Mouse (Mus musculus): ENCODE measurements around the gene Syce1l. TPM values are rescaled to one million over a fixed set of nuclear protein-coding genes. Genes with fewer than 3 reads are reported as not detected.

Gene Syce1l
- polyA plus RNA-seq (2014; fragmentation: Nextera tagmentation; extraction: Ambion mirVana): 0.28 TPM in 1 of 2 replicates, not detected in the other

- no peak within 1 kb of the TSS for H3K4me2 ChIP-seq (ENCODE audit: low read depth, severe bottlenecking)
- H3K27ac ChIP-seq (replicated peaks; ENCODE audit: low read depth, low read length): no peak within 1 kb of the TSS
- H3K4me3 ChIP-seq (ENCODE audit: low read depth, low read length): no peak within 1 kb of the TSS
- 93% methylated on average over 16 of the region's 16 CpGs for WGBS
- H3K4me1 ChIP-seq (ENCODE audit: control insufficient read depth, insufficient read depth, low read length): no peaks in the 10 kb centered on the region
- no peaks in the 10 kb centered on the region for H3K27me3 ChIP-seq (ENCODE audit: control insufficient read depth, insufficient read depth, low read length)
- H3K9ac ChIP-seq (ENCODE audit: low read length): no peak within 1 kb of the TSS
- H3K9me3 ChIP-seq (ENCODE audit: control insufficient read depth, low read length): no peaks in the 10 kb centered on the region
- no peak for DNase-seq (ENCODE audit: low spot score)
- H3K36me3 ChIP-seq (ENCODE audit: control insufficient read depth, insufficient read depth, low read length): peaks cover 8% of the 10 kb centered on the region
- no peak for ATAC-seq (ENCODE audit: insufficient number of reproducible peaks, low FRiP score, low TSS enrichment, low read depth)
Measured at GRCm38 (mm10) chr8:113642926-113643325, at the start of gene Syce1l. Syce1l (plus strand) TSS chr8:113643213.

GRCm38 (mm10) chr8:113598401-113598800, 44.6 kb upstream of the Syce1l start:
- ATAC-seq (ENCODE audit: insufficient number of reproducible peaks, low FRiP score, low TSS enrichment, low read depth): no peak
- Histone ChIP-seq H3K9me3 (ENCODE audit: control insufficient read depth, low read length) (no peaks in the 10 kb centered on the region), H3K9ac (ENCODE audit: low read length) (no peak overlapping the region), H3K36me3 (ENCODE audit: control insufficient read depth, insufficient read depth, low read length) (no peaks in the 10 kb centered on the region), H3K4me1 (ENCODE audit: control insufficient read depth, insufficient read depth, low read length) (no peaks in the 10 kb centered on the region), H3K27ac (replicated peaks; ENCODE audit: low read depth, low read length) (no peak overlapping the region), H3K27me3 (ENCODE audit: control insufficient read depth, insufficient read depth, low read length) (no peaks in the 10 kb centered on the region), H3K4me2 (ENCODE audit: low read depth, severe bottlenecking) (no peak overlapping the region), H3K4me3 (ENCODE audit: low read depth, low read length) (no peak overlapping the region)
- 44% methylated on average over 3 of the region's 3 CpGs for WGBS
- no peak for DNase-seq (ENCODE audit: low spot score)

DNA sequence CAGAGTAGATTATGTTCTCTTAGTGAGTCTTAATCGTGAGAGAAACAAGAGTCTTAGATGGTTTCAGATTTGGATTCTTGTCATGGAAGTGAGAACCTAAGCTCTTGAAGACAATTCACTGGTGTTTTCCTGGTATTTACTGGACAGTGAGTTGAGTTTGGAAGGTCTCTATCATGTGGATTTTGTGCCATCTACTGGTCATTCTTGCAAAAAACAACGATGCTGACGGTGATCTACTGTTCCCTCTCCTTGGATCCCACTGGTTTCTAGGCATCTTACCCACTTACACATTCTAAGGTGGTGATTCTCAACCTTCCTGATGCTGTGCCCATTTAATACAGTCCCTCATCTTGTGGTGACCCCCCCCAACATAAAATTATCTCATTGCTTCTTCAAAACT, 10.4 kb upstream of the Syce1l start:
- H3K4me2 ChIP-seq (ENCODE audit: low read depth, severe bottlenecking): no peak overlapping the region
- H3K9me3 ChIP-seq (ENCODE audit: control insufficient read depth, low read length): no peaks in the 10 kb centered on the region
- H3K4me3 ChIP-seq (ENCODE audit: low read depth, low read length): no peak overlapping the region
- H3K9ac ChIP-seq (ENCODE audit: low read length): no peak overlapping the region
- no peaks in the 10 kb centered on the region for H3K36me3 ChIP-seq (ENCODE audit: control insufficient read depth, insufficient read depth, low read length)
- WGBS: 9% methylated on average over 3 of the region's 3 CpGs
- peak; percentile 34 for DNase-seq (ENCODE audit: low spot score)
- no peak for ATAC-seq (ENCODE audit: insufficient number of reproducible peaks, low FRiP score, low TSS enrichment, low read depth)
- no peak overlapping the region for H3K27ac ChIP-seq (replicated peaks; ENCODE audit: low read depth, low read length)
- H3K4me1 ChIP-seq (ENCODE audit: control insufficient read depth, insufficient read depth, low read length): 0 out of 2 replicates have a peak, but pooled peaks cover 3% of the 10 kb centered on the region
- H3K27me3 ChIP-seq (ENCODE audit: control insufficient read depth, insufficient read depth, low read length): no peaks in the 10 kb centered on the region

DNA sequence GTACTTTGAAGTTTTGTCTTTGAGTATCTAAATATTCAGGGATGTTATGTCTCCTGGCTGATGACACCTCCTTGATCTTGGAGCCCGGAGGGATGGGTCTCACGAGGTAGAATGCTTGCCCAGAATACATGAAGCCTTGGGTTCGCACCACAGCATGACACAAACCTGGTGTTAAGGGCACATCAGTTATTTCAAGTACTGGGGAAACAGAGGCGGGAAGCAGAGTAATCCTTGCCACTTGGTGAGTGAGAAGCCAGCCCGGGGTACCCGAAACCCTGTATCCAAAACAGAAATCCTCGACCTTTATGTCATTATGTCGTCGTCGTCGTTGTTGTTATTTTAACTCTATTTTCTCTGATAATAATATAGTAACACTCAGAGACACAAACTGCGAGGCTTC, 8.9 kb upstream of the Syce1l start:
- WGBS: 33% methylated on average over 12 of the region's 12 CpGs
- H3K4me2 ChIP-seq (ENCODE audit: low read depth, severe bottlenecking): peak overlapping the region; percentile 53
- no peak for DNase-seq (ENCODE audit: low spot score)
- no peak for ATAC-seq (ENCODE audit: insufficient number of reproducible peaks, low FRiP score, low TSS enrichment, low read depth)
- H3K9me3 ChIP-seq (ENCODE audit: control insufficient read depth, low read length): no peaks in the 10 kb centered on the region
- H3K4me3 ChIP-seq (ENCODE audit: low read depth, low read length): no peak overlapping the region; the same call in 1 of the 2 replicates
- H3K9ac ChIP-seq (ENCODE audit: low read length): no peak overlapping the region
- H3K27ac ChIP-seq (replicated peaks; ENCODE audit: low read depth, low read length): no peak overlapping the region
- H3K36me3 ChIP-seq (ENCODE audit: control insufficient read depth, insufficient read depth, low read length): 0 out of 2 replicates have a peak, but pooled peaks cover 2% of the 10 kb centered on the region
- no peaks in the 10 kb centered on the region for H3K27me3 ChIP-seq (ENCODE audit: control insufficient read depth, insufficient read depth, low read length)
- 0 out of 2 replicates have a peak, but pooled peaks cover 3% of the 10 kb centered on the region for H3K4me1 ChIP-seq (ENCODE audit: control insufficient read depth, insufficient read depth, low read length)

DNA sequence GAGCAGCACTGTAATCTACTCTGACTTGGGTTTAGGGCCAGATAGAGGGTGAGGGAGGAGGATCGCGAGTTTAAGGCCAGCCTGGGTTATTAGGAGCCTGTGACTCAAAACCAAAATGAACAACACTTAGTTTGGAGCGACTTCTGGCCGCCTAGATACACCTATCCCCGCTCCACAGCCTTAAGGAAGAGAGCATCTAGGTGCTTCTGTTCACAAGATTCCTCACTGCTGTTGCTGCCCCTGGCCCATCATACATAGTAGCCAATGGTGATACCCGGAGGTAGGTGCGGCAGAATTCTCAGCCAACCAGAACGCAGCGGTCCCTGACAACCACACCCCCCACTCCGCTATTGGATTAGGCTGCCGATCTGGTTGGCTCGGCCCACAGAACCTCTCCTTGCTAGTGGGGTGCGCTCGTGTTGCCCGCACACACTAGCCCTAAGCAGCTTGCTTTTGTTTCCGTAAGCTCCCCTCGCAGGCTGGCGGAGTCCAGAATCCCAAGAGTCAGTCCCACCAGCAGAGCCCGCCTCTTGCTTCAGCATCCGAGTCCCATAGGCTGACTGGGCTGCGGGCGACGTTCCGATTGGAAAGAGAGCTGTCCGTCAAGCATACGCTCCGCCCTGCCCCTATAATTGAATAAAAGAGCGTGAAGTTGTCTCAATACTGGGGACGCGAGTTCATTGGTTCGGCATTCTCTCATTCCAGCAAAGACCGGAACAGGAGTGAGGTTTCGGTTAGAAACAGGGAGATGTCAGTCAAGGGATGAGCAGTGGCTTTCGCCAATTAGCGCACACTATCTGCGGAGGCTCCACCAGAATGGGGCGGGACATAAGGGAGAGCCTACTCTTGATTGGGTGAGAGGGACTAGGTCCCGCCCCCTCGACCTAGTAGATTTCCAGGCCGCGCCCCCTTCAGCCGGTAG, 8.1 kb upstream of the Syce1l start, which contains the start of gene Mon1b:
Gene Mon1b (plus strand): TSS at position 918 of the 922 bp plus-strand sequence.
- Histone ChIP-seq H3K4me3 (ENCODE audit: low read depth, low read length) (peak within 1 kb of the TSS; percentile 72), H3K4me2 (ENCODE audit: low read depth, severe bottlenecking) (peak within 1 kb of the TSS; percentile 97), H3K36me3 (ENCODE audit: control insufficient read depth, insufficient read depth, low read length) (0 out of 2 replicates have a peak, but pooled peaks cover 2% of the 10 kb centered on the region), H3K27me3 (ENCODE audit: control insufficient read depth, insufficient read depth, low read length) (no peaks in the 10 kb centered on the region), H3K9me3 (ENCODE audit: control insufficient read depth, low read length) (no peaks in the 10 kb centered on the region), H3K27ac (replicated peaks; ENCODE audit: low read depth, low read length) (peak within 1 kb of the TSS; percentile 36; the same call in 1 of the 2 replicates), H3K4me1 (ENCODE audit: control insufficient read depth, insufficient read depth, low read length) (0 out of 2 replicates have a peak, but pooled peaks cover 3% of the 10 kb centered on the region), H3K9ac (ENCODE audit: low read length) (peak within 1 kb of the TSS; percentile 64)
- WGBS: under 1% methylated on average over 42 of the region's 42 CpGs
- peak; percentile 97 for DNase-seq (ENCODE audit: low spot score)
- peak; percentile 98 for ATAC-seq (ENCODE audit: insufficient number of reproducible peaks, low FRiP score, low TSS enrichment, low read depth)

DNA sequence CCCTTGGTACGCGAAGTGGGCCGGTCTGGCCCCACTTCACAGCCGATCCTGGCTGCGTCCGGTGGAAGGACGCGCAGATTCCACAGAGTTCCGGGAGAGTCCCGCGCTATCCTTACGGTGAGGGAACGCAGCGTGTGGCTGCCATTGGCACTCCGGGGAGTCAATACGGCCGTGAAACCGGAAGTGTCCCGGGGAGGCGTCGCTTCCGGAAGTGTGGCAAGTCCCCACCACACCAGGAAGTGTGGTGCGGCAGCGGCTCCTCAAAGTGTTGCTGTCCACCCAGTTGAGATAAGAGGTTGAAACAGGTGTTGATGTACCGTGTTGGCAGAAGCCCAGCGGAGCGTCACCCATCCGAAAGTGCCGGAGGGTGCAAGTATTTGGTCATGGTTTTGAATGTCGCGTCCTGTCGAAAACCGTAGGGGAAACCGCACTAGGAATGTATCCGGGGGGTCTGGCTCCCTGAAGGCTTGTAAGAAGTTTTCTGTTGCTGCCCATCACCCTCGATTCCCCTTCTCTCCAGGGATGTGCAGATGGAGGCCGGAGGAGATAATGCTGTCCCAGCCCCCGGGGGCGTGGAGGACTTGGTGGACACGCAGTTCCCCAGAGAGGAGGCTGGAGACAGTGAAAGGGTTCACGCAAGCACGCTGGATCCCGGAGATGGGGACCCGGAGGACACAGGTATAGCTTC, 7.3 kb upstream of the Syce1l start:
- Histone ChIP-seq H3K4me1 (ENCODE audit: control insufficient read depth, insufficient read depth, low read length) (0 out of 2 replicates have a peak, but pooled peaks cover 3% of the 10 kb centered on the region), H3K9ac (ENCODE audit: low read length) (peak overlapping the region; percentile 64), H3K9me3 (ENCODE audit: control insufficient read depth, low read length) (no peaks in the 10 kb centered on the region), H3K27me3 (ENCODE audit: control insufficient read depth, insufficient read depth, low read length) (no peaks in the 10 kb centered on the region), H3K27ac (replicated peaks; ENCODE audit: low read depth, low read length) (peak overlapping the region; percentile 36; the same call in 1 of the 2 replicates), H3K4me3 (ENCODE audit: low read depth, low read length) (peak overlapping the region; percentile 72), H3K4me2 (ENCODE audit: low read depth, severe bottlenecking) (peak overlapping the region; percentile 97), H3K36me3 (ENCODE audit: control insufficient read depth, insufficient read depth, low read length) (0 out of 2 replicates have a peak, but pooled peaks cover 2% of the 10 kb centered on the region)
- DNase-seq (ENCODE audit: low spot score) (no peak), ATAC-seq (ENCODE audit: insufficient number of reproducible peaks, low FRiP score, low TSS enrichment, low read depth) (peak; percentile 80)
- 1% methylated on average over 44 of the region's 44 CpGs for WGBS

GRCm38 (mm10) chr8:113636280-113636628, 6.8 kb upstream of the Syce1l start:
- peak overlapping the region; percentile 72 for H3K4me3 ChIP-seq (ENCODE audit: low read depth, low read length)
- H3K36me3 ChIP-seq (ENCODE audit: control insufficient read depth, insufficient read depth, low read length): 0 out of 2 replicates have a peak, but pooled peaks cover 2% of the 10 kb centered on the region
- WGBS: 34% methylated on average over 5 of the region's 5 CpGs
- peak overlapping the region; percentile 64 for H3K9ac ChIP-seq (ENCODE audit: low read length)
- H3K27me3 ChIP-seq (ENCODE audit: control insufficient read depth, insufficient read depth, low read length): no peaks in the 10 kb centered on the region
- no peak for DNase-seq (ENCODE audit: low spot score)
- H3K9me3 ChIP-seq (ENCODE audit: control insufficient read depth, low read length): no peaks in the 10 kb centered on the region
- no peak overlapping the region for H3K27ac ChIP-seq (replicated peaks; ENCODE audit: low read depth, low read length)
- peak overlapping the region; percentile 97 for H3K4me2 ChIP-seq (ENCODE audit: low read depth, severe bottlenecking)
- H3K4me1 ChIP-seq (ENCODE audit: control insufficient read depth, insufficient read depth, low read length): 0 out of 2 replicates have a peak, but pooled peaks cover 3% of the 10 kb centered on the region
- ATAC-seq (ENCODE audit: insufficient number of reproducible peaks, low FRiP score, low TSS enrichment, low read depth): no peak

GRCm38 (mm10) chr8:113640357-113640756, 2.7 kb upstream of the Syce1l start:
- Histone ChIP-seq H3K27me3 (ENCODE audit: control insufficient read depth, insufficient read depth, low read length) (no peaks in the 10 kb centered on the region), H3K4me2 (ENCODE audit: low read depth, severe bottlenecking) (no peak overlapping the region), H3K4me3 (ENCODE audit: low read depth, low read length) (no peak overlapping the region), H3K9ac (ENCODE audit: low read length) (no peak overlapping the region), H3K4me1 (ENCODE audit: control insufficient read depth, insufficient read depth, low read length) (0 out of 2 replicates have a peak, but pooled peaks cover 3% of the 10 kb centered on the region), H3K36me3 (ENCODE audit: control insufficient read depth, insufficient read depth, low read length) (peaks cover 8% of the 10 kb centered on the region), H3K27ac (replicated peaks; ENCODE audit: low read depth, low read length) (no peak overlapping the region), H3K9me3 (ENCODE audit: control insufficient read depth, low read length) (no peaks in the 10 kb centered on the region)
- ATAC-seq (ENCODE audit: insufficient number of reproducible peaks, low FRiP score, low TSS enrichment, low read depth) (no peak), DNase-seq (ENCODE audit: low spot score) (no peak)
- WGBS: 87% methylated on average over 8 of the region's 8 CpGs
